Mouse (Mus musculus) CD4-positive naive resting alpha-beta T cell, adult 57 days (primary cell): Measurements from ENCODE around the gene Nlk. TPM values are rescaled to one million over a fixed set of nuclear protein-coding genes. Genes with fewer than 3 reads are reported as not detected.

Experiments used
- total RNA-seq: library from RNA; stranded (reverse); gene quantifications from one replicate; pipeline ENCODE4 v1.2.4, GENCODE M21; 2023

The Nlk gene
- total RNA-seq, result 78.6 TPM

DNA sequence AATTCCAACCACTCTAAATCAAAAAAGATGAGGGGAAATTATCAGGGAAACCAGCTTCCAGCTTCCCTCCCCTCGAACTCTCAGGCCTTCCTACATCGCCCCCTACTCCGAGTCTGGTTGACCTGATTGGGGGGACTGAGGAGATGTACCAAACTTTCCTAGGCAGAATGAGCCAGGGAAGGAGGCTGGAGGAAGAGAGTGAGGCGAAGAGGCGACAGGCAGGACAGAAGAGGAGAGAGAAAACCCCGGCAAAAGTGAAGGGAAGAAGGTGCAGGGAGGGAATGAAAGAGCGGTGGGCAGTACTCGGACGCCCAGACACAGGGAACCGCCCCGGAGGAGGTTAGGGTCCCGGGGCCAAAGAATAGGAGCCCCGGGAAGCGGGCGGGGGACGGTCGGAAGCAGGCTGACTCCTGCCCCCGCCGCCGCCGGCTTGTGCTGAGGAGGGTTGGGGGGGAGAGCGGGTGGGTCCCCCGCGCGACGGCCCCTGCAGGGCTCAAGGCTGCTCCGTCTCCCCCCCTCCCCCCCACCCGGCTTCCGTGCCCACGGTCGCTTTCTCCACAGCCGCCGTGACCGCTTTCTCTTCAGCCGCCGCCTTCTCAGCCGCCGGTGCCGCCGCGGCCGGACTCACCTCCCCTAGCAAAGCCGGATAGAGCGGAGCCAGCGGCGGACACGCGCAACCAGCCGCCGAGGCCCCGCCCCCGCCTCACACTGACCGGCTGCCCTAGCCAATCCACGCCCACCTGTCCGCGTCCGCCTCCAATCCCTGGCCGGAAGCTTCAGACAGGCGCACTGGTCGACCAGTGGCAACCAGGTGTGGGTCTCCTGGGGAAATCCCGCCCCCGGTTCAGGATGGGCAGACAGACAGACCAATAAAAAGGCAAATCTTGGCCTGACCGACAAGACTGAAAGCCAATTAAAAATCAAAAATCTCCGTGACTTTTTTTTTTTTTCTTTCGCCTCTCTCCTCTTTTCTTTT is at the start of gene Nlk:
TSS of gene Nlk (minus strand) at position 597 of the 976 bp plus-strand sequence.

DNA sequence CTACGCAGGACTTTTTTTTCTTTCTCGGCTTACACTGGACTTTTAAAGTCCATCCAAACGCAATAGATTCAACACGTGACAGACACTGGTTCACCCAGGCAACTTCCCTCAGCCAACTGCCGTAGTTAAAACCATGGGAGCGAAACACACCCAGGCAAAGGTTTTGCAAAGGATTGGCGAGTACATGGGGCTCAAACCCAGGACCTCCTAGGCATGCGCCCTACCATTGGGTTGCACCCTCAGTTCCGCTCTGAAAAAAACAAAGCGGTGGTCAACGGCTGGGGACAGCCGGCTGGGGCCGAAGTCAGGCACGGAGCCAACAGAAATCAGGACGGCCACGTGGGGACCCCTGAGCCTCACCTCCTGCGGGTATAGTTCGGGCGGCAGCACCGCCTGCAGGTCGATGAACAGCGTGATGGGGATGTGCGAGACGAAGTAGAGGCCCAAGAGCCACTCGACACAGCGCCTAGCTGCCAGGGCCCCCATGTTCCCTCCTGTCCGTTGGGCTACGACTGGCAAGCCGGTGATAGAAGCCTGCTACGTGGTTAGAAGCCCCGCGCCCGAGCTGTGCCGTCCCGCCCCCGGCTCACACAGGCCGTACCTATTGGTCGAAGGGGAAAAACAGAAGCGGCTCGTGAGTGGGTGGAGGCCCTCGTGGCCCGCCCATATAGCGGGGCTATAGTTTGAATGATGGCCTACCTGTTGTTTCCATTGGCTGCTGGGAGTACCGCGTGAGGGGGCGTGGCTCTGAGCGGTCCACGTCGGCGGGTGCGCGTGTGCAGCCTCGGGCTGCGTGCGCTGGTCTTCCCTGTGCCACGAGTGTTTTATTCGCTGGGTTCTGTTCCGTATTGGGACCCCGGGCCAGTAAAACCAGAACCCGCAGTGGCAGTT is 146.8 kb downstream of the Nlk start, which contains the start of gene Tmem97:
TSS of gene Tmem97 (minus strand) at position 610 of the 891 bp plus-strand sequence.

DNA sequence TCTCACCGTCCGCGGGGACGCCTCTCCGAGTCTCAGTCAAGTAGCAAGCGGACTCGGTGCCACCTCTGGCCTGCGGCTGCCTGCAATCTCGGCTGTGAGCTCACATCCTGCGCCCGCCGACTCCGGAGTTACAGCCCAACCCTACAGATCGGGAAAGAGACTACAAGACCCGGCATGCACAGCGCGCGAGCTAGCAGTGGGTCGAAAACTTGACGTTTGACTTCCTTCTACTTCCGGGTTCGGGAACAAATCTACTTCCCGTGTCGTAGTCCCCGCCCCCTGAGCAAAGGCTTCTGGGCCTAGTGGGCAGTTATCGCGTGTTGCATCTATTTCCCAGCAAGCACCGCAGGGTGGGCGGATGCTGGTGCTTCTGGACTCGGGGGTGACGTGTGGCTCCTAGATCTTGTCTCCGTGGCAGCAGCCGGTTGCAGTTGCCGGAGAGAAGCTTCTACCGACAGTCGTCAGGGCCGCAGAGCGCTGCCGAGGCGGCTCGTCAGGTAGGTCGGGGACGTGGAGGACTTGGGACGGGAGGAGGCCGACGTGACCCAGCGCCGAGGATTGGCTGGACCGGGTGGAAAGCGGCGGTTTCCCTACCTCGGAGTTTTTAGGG is 161.0 kb downstream of the Nlk start, which contains the start of the genes Tnfaip1 and Ift20:
TSS of gene Tnfaip1 (minus strand) at position 253 of the 610 bp plus-strand sequence.
TSS of gene Ift20 (plus strand) at position 282 of the 610 bp plus-strand sequence.

Other genes with a start within 250 kb of the Nlk start
- 1.5 TPM for gene Slc46a1, start 231.7 kb downstream of the Nlk start, total RNA-seq
- gene Sarm1, start 199.6 kb downstream of the Nlk start, total RNA-seq, result 3.5 TPM
- not detected for gene Vtn, start 198.3 kb downstream of the Nlk start, total RNA-seq
- not detected for gene Sebox, start 193.9 kb downstream of the Nlk start, total RNA-seq
- 22.1 TPM for gene Tmem199, start 185.2 kb downstream of the Nlk start, total RNA-seq
- gene Poldip2, start 185.2 kb downstream of the Nlk start, total RNA-seq, result 36.3 TPM
- 14.5 TPM for gene Tnfaip1, start 161.0 kb downstream of the Nlk start, total RNA-seq
- gene Ift20, start 161.0 kb downstream of the Nlk start, total RNA-seq, result 38.8 TPM
- gene Tmem97, start 146.6 kb downstream of the Nlk start, total RNA-seq, result 6.9 TPM
- gene Ccnq, start 54.4 kb upstream of the Nlk start, total RNA-seq, result 21.3 TPM
- 4.4 TPM for gene Lyrm9, start 129.2 kb upstream of the Nlk start, total RNA-seq
- gene Nos2, start 223.4 kb upstream of the Nlk start, total RNA-seq, result not detected